Mouse (Mus musculus) cerebellum, postnatal 14 days (tissue): ENCODE data around the gene Dvl1.

ENCODE experiments used
- DNase-seq, 2 experiments: peaks; one replicate each; pipeline ENCODE4 v3.0.0; 2021; ENCODE audit warnings: mixed read lengths in 2 of 2

Dvl1 gene

DNA sequence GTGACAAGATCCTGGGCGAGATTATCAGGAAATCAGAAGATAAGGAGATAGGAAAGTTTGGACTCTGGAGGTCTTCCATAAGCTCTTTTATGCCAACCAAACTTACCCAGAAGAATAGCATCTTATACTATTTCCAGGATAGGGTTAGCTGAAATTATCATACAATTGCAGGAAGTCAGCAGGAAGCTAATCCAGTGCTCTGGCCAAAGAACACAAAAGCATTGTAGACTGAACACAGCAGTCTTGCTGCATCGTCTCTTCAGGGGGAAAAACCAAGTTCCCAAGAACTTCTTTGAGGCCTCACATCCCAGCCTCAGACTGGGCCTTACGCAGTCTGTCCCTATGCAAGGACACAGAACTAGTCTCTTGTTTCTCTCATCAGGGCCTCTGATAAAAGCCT is 36.4 kb downstream of the Dvl1 start:
- DNase-seq: no peak

DNA sequence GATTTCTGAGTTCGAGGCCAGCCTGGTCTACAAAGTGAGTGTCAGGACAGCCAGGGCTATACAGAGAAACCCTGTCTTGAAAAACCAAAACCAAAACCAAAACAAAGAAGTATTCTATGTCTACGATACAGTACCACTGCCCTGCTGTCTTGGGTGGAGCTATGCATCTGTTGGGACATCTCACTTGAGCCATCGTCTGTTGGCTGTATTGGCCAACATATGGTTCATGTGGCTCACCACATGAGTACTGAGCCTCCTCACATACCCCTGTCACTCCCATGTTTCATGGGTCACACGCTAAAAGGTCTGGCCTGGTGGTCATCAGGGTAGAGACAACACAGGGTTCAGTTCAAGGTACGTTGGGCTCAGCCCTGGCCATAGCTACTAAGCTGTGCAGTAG is 39.1 kb downstream of the Dvl1 start:
- DNase-seq: no peak

DNA sequence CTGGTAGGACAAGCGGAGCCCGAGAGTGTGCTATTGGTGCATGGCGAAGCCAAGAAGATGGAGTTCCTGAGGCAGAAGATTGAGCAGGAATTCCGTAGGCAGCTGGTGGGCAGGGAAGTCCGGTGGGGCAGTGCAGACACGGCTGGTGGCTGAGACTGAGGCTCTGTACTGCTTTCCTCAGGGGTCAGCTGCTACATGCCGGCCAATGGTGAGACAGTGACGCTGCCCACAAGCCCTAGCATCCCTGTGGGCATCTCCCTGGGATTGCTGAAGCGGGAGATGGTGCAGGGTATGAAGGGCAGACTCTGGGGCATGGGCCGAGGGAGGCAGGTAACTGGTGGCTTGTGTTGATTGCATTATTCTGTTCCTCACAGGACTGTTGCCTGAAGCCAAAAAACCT is 40.5 kb downstream of the Dvl1 start:
- DNase-seq: no peak

- DNase-seq: no peak
Measured at GRCm38 (mm10) chr4:155888181-155888580, 41.0 kb downstream of the Dvl1 start.

GRCm38 (mm10) chr4:155889316-155889715 is 42.1 kb downstream of the Dvl1 start:
- DNase-seq: no peak

- no peak for DNase-seq
Measured at GRCm38 (mm10) chr4:155891011-155891471, 43.8 kb downstream of the Dvl1 start.

DNA sequence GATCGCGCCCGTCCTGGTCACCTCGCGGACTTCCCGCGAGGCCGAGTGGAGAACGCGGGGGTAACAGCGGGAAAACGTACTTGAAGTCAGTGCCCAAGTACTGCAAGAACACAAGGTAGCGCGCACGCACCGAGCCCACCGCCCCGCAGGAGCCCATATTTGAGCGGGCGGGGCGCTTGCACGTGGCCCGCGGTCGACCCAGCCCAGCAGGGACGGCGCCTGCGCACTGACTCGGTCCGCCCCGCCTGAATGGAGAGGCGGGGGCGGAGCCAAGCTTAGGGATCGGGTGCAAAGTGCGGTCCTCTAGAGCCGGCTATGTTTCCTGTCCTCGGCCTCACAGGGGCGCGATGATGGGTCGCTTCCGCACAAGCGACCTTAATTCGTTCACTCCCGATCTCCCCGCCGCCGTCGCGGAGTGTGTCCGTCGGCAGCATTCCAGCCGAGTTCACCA is 44.4 kb downstream of the Dvl1 start, which contains the start of the genes Pusl1 and Acap3:
Pusl1 (minus strand) TSS at position 231 of the 451 bp plus-strand sequence.
Acap3 (plus strand) TSS at position 272 of the 451 bp plus-strand sequence.
- peak; percentile 99 for DNase-seq

DNA sequence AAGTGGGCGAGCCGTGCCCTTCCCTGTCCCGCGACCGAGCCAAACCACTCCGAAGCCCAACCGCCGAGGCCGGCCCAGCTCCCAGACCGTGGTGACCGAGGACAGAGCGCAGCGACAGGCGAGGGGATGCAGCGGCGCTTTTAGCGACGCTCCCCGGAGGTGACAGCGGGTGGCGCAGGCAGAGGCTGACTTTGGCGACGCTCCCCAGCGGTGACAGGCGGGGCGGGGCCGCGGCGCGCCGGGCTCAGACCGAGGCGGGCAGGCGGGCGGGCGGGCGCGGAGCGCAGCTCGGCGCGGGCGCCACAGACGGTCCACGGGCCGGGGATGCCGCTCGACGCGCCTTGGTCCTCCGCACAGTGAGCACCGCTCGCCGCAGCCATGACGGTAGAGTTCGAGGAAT is 44.8 kb downstream of the Dvl1 start:
- peak; percentile 94 for DNase-seq

- DNase-seq: peak in 1 of 2 experiments; percentile 64
Measured at GRCm38 (mm10) chr4:155892438-155893211, 45.4 kb downstream of the Dvl1 start.

GRCm38 (mm10) chr4:155893212-155893690 is 46.0 kb downstream of the Dvl1 start:
- DNase-seq: no peak

GRCm38 (mm10) chr4:155894311-155894881 is 47.2 kb downstream of the Dvl1 start:
- peak; percentile 57 to 64 for DNase-seq

- peak; percentile 85 to 91 for DNase-seq
Measured at GRCm38 (mm10) chr4:155895216-155895615, 48.0 kb downstream of the Dvl1 start.

GRCm38 (mm10) chr4:155895826-155896225 is 48.6 kb downstream of the Dvl1 start:
- DNase-seq: no peak

DNA sequence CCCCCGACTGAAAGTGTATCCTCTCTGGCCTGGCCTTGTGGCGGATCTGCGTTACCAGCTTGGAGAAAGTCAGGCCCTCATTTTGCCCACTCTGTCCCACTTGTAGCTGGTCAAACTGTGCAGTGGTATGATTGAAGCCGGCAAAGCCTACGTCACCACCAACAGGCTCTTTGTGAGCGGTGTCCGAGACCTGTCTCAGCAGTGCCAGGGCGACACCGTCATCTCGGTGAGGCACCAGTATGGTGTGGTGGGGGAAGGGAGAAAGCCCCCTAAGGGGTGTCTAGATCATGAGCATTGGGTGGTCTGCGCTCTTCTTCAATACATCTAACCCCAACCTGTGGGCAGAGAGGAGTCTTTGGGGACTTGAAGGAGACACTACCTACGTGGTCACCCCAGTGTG is 49.3 kb downstream of the Dvl1 start:
- no peak for DNase-seq

DNA sequence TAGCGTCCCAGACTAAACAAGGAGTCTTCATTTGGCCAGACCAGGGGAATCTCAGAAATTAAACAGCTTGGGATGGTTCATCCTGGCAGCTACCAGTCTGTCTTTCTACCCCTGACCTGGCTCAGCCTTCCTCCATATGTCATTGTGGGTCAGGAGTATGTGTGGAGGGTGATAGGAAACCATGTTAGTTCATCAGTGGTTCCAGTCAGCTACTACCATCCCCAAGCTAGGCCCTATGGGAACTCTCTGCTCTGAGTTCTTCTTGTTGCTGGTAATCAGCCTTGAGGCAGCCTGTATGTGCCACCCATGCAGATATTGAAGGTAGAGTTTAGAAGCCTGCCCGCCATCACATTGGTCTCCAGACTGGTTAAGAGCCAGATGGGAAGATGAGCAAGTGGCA is 51.1 kb downstream of the Dvl1 start:
- DNase-seq: no peak

GRCm38 (mm10) chr4:155899355-155899754 is 52.2 kb downstream of the Dvl1 start:
- no peak for DNase-seq

GRCm38 (mm10) chr4:155901205-155901604 is 54.0 kb downstream of the Dvl1 start:
- peak in 1 of 2 experiments; percentile 64 for DNase-seq

DNA sequence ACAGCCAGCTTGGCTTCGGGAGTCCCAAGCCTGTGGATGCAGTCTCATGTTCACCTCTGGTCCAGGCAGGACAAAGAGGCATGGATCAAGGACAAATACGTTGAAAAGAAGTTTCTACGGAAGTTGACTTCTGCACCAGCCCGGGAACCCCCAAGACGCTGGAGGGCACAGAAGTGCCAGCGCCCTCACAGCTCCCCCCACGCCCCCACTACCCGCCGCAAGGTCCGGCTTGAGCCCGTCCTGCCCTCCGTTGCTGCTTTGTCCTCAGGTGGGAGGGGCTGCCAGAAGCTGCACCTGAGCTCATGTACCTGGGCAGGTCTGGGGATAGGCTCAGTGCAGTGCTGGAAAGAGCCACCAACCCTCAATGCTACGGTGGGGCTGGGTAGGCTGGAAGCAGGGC is 56.0 kb downstream of the Dvl1 start:
- DNase-seq: peak in 1 of 2 experiments; percentile 15

- peak; percentile 57 to 82 for DNase-seq
Measured at GRCm38 (mm10) chr4:155904318-155905102, 57.3 kb downstream of the Dvl1 start.

- DNase-seq: peak; percentile 10 to 21
Measured at GRCm38 (mm10) chr4:155905634-155906033, 58.4 kb downstream of the Dvl1 start.

DNA sequence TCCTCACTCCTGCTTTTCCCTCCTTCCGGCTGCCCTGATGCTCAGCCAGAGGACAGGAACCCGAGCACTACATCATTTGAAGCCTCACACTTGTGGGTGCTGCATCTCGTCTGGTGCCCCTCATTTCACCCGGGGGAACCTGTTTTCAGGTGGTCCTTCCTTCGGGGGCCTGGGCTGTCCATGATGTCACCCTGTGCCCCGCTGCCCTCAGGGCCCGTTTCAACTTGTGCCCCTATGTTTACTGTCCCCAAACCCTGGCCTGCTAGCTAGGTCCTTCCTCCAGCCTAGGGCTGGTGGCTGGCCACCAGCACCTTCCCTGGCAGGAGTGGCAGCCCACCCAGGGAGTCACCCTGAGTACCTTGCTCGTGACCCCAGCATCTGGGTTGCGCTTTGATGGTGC is 58.9 kb downstream of the Dvl1 start:
- peak; percentile 4 to 10 for DNase-seq

DNA sequence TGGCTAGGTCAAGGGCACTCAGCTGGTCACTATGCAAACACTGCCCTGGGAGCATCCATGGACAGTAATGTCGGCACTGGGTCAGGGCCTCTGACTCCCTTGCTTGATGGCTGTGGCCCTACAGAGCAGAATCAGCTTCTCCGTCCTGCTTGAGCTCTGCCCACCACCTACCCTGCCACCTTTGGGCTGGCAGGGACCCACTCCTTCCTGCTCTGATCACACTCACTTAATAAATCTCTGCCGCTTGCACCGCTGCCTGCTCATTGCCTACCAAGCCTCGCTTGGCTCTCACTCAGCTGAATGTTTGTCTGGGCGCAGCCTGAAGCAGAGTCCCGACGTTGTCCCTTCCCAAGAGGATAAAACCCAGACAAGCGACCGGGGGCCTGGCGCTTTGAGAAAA is 59.8 kb downstream of the Dvl1 start:
- DNase-seq: peak; percentile 2 to 5

GRCm38 (mm10) chr4:155908281-155908680 is 61.1 kb downstream of the Dvl1 start:
- DNase-seq: peak; percentile 9 to 17
